Mouse (Mus musculus) E14TG2a.4 (cell line): ENCODE data around the gene Lrtm2.
A peak's percentile ranks its signal among the peaks of the same experiment; 100 is the strongest.
"Not testable (repeated sequence)": the region's sequence is repeated elsewhere in the genome, so short reads cannot be mapped to it uniquely, and the experiment has no call there.

Source experiments
- H3K27me3 ChIP-seq: 2 replicates; pipeline ENCODE4 v1.6.1; 2014; ENCODE audit warnings: low read length, control low read depth; ENCODE audit not compliant: insufficient read depth
- H3K36me3 ChIP-seq: 2 replicates; pipeline ENCODE4 v1.6.1; 2014; ENCODE audit warnings: low read length, control low read depth; ENCODE audit not compliant: insufficient read depth
- H3K4me1 ChIP-seq: replicated peaks from 2 replicates; pipeline ENCODE4 v1.6.1; 2014; ENCODE audit warnings: low read depth, low read length, control low read depth
- H3K4me3 ChIP-seq: replicated peaks from 2 replicates; pipeline ENCODE4 v1.5.1; 2014; ENCODE audit warnings: mild to moderate bottlenecking, low read length
- H3K9me3 ChIP-seq: 2 replicates; pipeline ENCODE4 v1.6.1; 2014; ENCODE audit warnings: low read length, control low read depth
- CTCF ChIP-seq: conservative IDR thresholded peaks from 2 replicates; pipeline ENCODE4 v1.5.1; 2014; ENCODE audit warnings: low read length
- NANOG ChIP-seq: IDR thresholded peaks from 2 replicates; pipeline ENCODE4 v1.6.1; 2014; ENCODE audit warnings: borderline replicate concordance, low read length, mixed read lengths
- POU5F1 ChIP-seq: IDR thresholded peaks from 2 replicates; pipeline ENCODE4 v1.6.1; 2014; ENCODE audit warnings: low read length, borderline replicate concordance

The Lrtm2 gene

GRCm38 (mm10) chr6:119330506-119330905 is at the start of gene Lrtm2:
Gene Lrtm2 (minus strand): TSS chr6:119330766.
- Histone ChIP-seq H3K4me3 (peak within 1 kb of the TSS; percentile 79), H3K36me3 (no peaks in the 10 kb centered on the region), H3K9me3 (no peaks in the 10 kb centered on the region), H3K4me1 (peaks cover 76% of the 10 kb centered on the region), H3K27me3 (peaks cover 82% of the 10 kb centered on the region)
- TF ChIP-seq POU5F1: no peak
- TF ChIP-seq NANOG: no peak
- TF ChIP-seq CTCF: no peak

GRCm38 (mm10) chr6:119378631-119379030 is 48.1 kb upstream of the Lrtm2 start:
- no peak overlapping the region for H3K4me3 ChIP-seq
- TF ChIP-seq CTCF (no peak), POU5F1 (no peak), NANOG (no peak)
- H3K4me1 ChIP-seq: peaks cover 44% of the 10 kb centered on the region
- no peaks in the 10 kb centered on the region for H3K9me3 ChIP-seq
- H3K27me3 ChIP-seq: no peaks in the 10 kb centered on the region
- H3K36me3 ChIP-seq: peaks cover 40% of the 10 kb centered on the region

DNA sequence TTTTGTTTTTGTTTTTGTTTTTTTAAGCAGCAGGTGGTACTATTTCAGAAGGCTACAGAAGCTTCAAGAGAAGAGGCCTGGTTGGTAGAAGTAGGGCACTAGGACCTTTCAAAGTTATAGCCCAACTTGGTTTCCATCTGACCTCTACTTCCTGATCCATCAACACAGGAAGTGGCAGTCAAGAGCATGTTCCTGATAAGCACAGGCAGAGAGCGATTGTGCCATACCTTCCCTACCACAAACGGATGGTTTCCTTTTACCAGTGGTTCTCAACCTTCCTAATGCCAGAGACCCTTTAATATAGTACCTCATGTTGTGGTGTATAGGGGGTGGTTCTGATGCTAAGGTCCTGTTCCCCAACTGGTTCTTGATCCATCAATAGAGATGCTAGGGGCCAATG is 47.0 kb upstream of the Lrtm2 start:
- Histone ChIP-seq H3K27me3 (no peaks in the 10 kb centered on the region), H3K9me3 (no peaks in the 10 kb centered on the region), H3K36me3 (peaks cover 43% of the 10 kb centered on the region), H3K4me1 (peaks cover 41% of the 10 kb centered on the region), H3K4me3 (no peak overlapping the region)
- TF ChIP-seq NANOG (no peak), CTCF (no peak), POU5F1 (no peak)

GRCm38 (mm10) chr6:119375035-119375434 is 44.5 kb upstream of the Lrtm2 start:
- TF ChIP-seq NANOG: no peak
- H3K36me3 ChIP-seq: peaks cover 47% of the 10 kb centered on the region
- no peak overlapping the region for H3K4me3 ChIP-seq
- H3K27me3 ChIP-seq: no peaks in the 10 kb centered on the region
- no peaks in the 10 kb centered on the region for H3K9me3 ChIP-seq
- H3K4me1 ChIP-seq: peaks cover 35% of the 10 kb centered on the region

DNA sequence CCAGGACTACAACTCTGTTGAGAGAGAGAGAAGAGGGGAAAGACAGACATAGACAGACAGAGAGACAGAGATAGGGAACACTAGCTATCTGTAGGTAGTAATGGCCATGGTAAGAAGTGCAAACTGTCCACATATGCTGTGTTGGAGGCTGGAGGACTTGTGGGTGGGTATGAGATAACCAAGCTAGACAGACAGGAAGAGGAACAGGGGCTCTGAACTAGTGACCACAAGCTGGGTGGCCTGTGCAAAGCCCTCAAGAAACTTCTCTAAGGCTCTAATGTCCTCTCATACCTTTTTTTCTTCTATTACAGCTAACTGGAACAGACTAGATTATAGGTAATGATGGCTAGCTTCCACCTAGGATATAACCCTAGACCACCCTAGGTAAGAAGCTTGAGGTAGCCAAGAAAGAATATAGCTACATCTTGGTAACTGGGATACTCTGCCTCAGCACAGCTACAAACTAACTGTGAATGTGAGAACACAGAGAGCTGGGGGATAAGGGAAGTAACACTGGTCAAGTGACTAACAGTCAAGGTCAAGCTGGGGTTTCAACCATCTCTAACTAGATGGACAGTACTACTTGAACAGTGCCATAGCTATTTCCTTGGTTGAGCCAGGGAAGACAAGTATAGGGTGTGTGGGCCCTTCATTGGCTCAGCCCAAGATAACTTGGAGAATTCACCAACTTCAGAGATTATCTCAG is 42.6 kb upstream of the Lrtm2 start:
- H3K4me3 ChIP-seq: no peak overlapping the region
- TF ChIP-seq POU5F1 (no peak), CTCF (no peak), NANOG (no peak)

GRCm38 (mm10) chr6:119372237-119372636 is 41.7 kb upstream of the Lrtm2 start:
- H3K4me3 ChIP-seq: no peak overlapping the region
- peaks cover 16% of the 10 kb centered on the region for H3K4me1 ChIP-seq
- TF ChIP-seq CTCF (no peak), POU5F1 (no peak), NANOG (no peak)
- no peaks in the 10 kb centered on the region for H3K9me3 ChIP-seq
- H3K36me3 ChIP-seq: peaks cover 47% of the 10 kb centered on the region
- no peaks in the 10 kb centered on the region for H3K27me3 ChIP-seq

More for the DNA sequence above, 42.6 kb upstream of the Lrtm2 start:
- Histone ChIP-seq H3K27me3 (no peaks in the 10 kb centered on the region), H3K4me1 (peaks cover 25% of the 10 kb centered on the region), H3K36me3 (peaks cover 47% of the 10 kb centered on the region), H3K9me3 (no peaks in the 10 kb centered on the region)

DNA sequence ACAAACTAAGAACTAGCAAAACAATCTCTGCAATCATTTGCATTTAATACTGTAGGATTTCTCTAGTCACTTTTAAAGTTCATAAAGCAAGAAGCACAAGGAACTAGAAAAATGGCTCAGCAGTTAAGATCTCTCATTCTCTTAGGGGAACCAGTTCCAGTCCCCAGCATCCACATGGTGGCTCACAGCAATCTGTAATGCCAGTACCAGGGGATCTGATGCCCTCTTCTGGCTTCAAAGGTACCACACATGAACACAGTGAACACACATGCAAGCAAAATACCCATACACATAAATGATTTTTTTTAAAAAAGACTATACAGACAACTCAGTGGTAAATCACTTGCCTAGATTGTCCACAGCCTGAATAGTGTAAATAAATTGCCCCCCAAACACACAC is 41.1 kb upstream of the Lrtm2 start:
- TF ChIP-seq NANOG (no peak), POU5F1 (no peak), CTCF (no peak)
- Histone ChIP-seq H3K4me1 (peaks cover 10% of the 10 kb centered on the region), H3K4me3 (no peak overlapping the region), H3K36me3 (peaks cover 51% of the 10 kb centered on the region), H3K9me3 (no peaks in the 10 kb centered on the region), H3K27me3 (no peaks in the 10 kb centered on the region)

GRCm38 (mm10) chr6:119367382-119367781 is 36.8 kb upstream of the Lrtm2 start:
- H3K4me1 ChIP-seq: no peaks in the 10 kb centered on the region
- no peaks in the 10 kb centered on the region for H3K9me3 ChIP-seq
- no peaks in the 10 kb centered on the region for H3K27me3 ChIP-seq
- H3K4me3 ChIP-seq: no peak overlapping the region
- TF ChIP-seq CTCF (no peak), NANOG (no peak), POU5F1 (no peak)
- peaks cover 73% of the 10 kb centered on the region for H3K36me3 ChIP-seq

DNA sequence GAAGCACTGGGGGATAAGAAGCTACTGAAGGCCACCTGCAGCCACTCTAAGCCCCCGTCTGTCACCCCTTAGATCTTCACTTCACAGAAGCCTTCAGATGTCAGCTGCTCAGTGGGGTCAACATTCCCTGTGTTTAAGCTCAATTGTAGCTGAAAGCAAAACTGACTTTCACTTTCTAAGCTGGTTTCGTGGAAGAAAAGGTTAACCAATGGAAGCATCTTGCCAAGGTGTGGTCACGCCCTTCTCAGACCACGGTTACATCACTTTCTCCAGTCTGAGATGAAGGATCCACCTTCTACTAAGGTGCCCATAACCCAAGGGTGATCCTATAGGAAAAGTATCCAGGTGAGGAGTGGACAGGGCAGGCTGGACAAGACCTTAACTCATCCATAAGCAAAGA is 36.2 kb upstream of the Lrtm2 start:
- H3K36me3 ChIP-seq: peaks cover 79% of the 10 kb centered on the region
- not testable (repeated sequence) for H3K4me3 ChIP-seq, H3K27me3 ChIP-seq, H3K9me3 ChIP-seq, H3K4me1 ChIP-seq

GRCm38 (mm10) chr6:119363593-119363992 is 33.0 kb upstream of the Lrtm2 start:
- no peak overlapping the region for H3K4me3 ChIP-seq
- no peaks in the 10 kb centered on the region for H3K4me1 ChIP-seq
- H3K9me3 ChIP-seq: no peaks in the 10 kb centered on the region
- H3K27me3 ChIP-seq: no peaks in the 10 kb centered on the region
- H3K36me3 ChIP-seq: peaks cover 96% of the 10 kb centered on the region
- no peak for TF ChIP-seq POU5F1
- TF ChIP-seq NANOG: no peak
- no peak for TF ChIP-seq CTCF
